Mouse (Mus musculus) intestine, embryonic 14.5 days (tissue): Measurements from ENCODE around the gene Cpsf4l. TPM values are rescaled to one million over a fixed set of nuclear protein-coding genes. Genes with fewer than 3 reads are reported as not detected.

ENCODE experiments used
- ATAC-seq: fragments of 200-750 bp; cut with Nextera tagmentation; replicated peaks from 2 replicates; pipeline ENCODE4 v1.8.0; 2017; ENCODE audit warnings: low read depth, moderate number of reproducible peaks, moderate TSS enrichment, moderate library complexity; ENCODE audit not compliant: low FRiP score, low TSS enrichment
- DNase-seq: peaks from one replicate; pipeline ENCODE4 v3.0.0-alpha.2; 2018; ENCODE audit warnings: low spot score
- H3K27ac ChIP-seq: fragments of 300-500 bp; sonication (generic); 2 replicates; pipeline ENCODE4 v1.5.1; 2014; ENCODE audit warnings: low read depth, mild to moderate bottlenecking, control low read depth
- H3K27me3 ChIP-seq: fragments of 300-500 bp; sonication (generic); replicated peaks from 2 replicates; pipeline ENCODE4 v1.6.1; 2014; ENCODE audit warnings: low read length, control low read depth; ENCODE audit not compliant: control insufficient read depth, insufficient read depth
- H3K36me3 ChIP-seq: fragments of 300-500 bp; sonication (generic); 2 replicates; pipeline ENCODE4 v1.6.1; 2014; ENCODE audit warnings: low read length, control low read depth; ENCODE audit not compliant: control insufficient read depth, insufficient read depth
- H3K4me1 ChIP-seq: fragments of 300-500 bp; sonication (generic); replicated peaks from 2 replicates; pipeline ENCODE4 v1.6.1; 2014; ENCODE audit warnings: low read length, control low read depth, mixed read lengths; ENCODE audit not compliant: control insufficient read depth, insufficient read depth
- H3K4me2 ChIP-seq: fragments of 300-500 bp; sonication (generic); 2 replicates; pipeline ENCODE4 v1.6.1; 2014; ENCODE audit warnings: low read length
- H3K4me3 ChIP-seq: fragments of 300-500 bp; sonication (generic); 2 replicates; pipeline ENCODE4 v1.5.1; 2014; ENCODE audit warnings: low read depth, low read length, control low read depth, mixed read lengths
- H3K9ac ChIP-seq: fragments of 300-500 bp; sonication (generic); 2 replicates; pipeline ENCODE4 v1.6.1; 2014; ENCODE audit warnings: mild to moderate bottlenecking, low read length
- H3K9me3 ChIP-seq: fragments of 300-500 bp; sonication (generic); 2 replicates; pipeline ENCODE4 v1.6.1; 2016; ENCODE audit warnings: low read length, control low read depth; ENCODE audit not compliant: control insufficient read depth
- WGBS: fragments of 180-500 bp; shearing (Covaris S2); extraction: QIAGEN DNeasy Blood & Tissue Kit; methylation state at CpG from one replicate; pipeline ENCODE4 v1.1.7; 2014; 5-methylcytosine and 5-hydroxymethylcytosine counted together
- polyA plus RNA-seq: library from polyadenylated mRNA; unstranded; fragments of >200 nt; fragmentation: Nextera tagmentation; extraction: Ambion mirVana; gene quantifications from 2 replicates; pipeline ENCODE4 v1.2.1, GENCODE M21; 2014

The Cpsf4l gene
- polyA plus RNA-seq, 1 experiment from 2014 or later, result 0.18 TPM

- no peak overlapping the region for H3K4me2 ChIP-seq
- H3K9me3 ChIP-seq, result no peaks in the 10 kb centered on the region
- peaks cover 48% of the 10 kb centered on the region for H3K4me1 ChIP-seq
- H3K36me3 ChIP-seq, result peaks cover 6% of the 10 kb centered on the region
- DNase-seq (no peak), ATAC-seq (no peak)
- H3K27me3 ChIP-seq, result no peaks in the 10 kb centered on the region
- no peak overlapping the region for H3K9ac ChIP-seq
- H3K4me3 ChIP-seq, result no peak overlapping the region
- WGBS, result 76% methylated on average over 8 of the region's 8 CpGs
- no peak overlapping the region for H3K27ac ChIP-seq
Measured at GRCm38 (mm10) chr11:113739213-113739612, 29.4 kb upstream of the Cpsf4l start.

DNA sequence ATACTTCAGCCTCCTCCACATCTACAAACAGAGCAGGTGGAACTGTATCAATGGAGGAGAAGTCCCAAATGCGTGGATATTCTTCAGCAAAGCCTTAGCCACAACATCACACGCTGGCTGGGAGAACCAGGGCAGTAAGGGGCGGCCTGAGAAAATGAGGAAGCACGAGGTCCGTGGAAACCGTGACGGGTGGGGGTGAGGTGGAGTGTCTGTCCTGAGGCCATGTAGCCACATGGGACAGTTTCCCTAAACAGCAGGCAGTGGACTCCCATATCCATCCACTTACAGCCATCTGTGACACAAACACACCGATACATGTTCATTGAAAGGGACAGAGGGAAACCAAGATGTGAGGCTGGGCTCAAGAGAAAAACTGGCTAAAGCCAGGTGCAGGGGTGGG lies 28.1 kb upstream of the Cpsf4l start:
- H3K27ac ChIP-seq, result no peak overlapping the region
- WGBS, result 82% methylated on average over 8 of the region's 8 CpGs

DNA sequence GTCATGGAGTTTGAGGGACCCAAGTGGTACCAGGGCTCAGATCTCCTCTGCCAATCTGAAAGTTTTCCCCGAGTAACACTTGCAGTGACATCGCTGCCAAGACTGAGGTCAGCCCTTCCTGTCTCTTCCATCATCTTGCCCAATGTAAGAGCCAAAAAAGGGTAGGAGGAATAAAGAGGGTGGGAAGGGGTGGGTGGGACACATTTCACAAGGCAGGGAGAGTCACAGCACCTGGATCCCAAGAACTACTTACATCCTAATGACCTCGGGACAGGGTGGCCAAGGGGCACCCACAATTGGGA lies 27.7 kb upstream of the Cpsf4l start:
- peaks cover 64% of the 10 kb centered on the region for H3K4me1 ChIP-seq
- H3K9ac ChIP-seq, result no peak overlapping the region
- no peak for DNase-seq
- H3K27ac ChIP-seq, result no peak overlapping the region
- H3K4me3 ChIP-seq, result no peak overlapping the region
- no peak overlapping the region for H3K4me2 ChIP-seq
- H3K27me3 ChIP-seq, result no peaks in the 10 kb centered on the region
- WGBS, result 75% methylated on average over 3 of the region's 3 CpGs
- H3K9me3 ChIP-seq, result no peaks in the 10 kb centered on the region
- no peaks in the 10 kb centered on the region; the same call in 1 of the 2 replicates for H3K36me3 ChIP-seq
- ATAC-seq, result no peak

More for the DNA sequence above, 28.1 kb upstream of the Cpsf4l start:
- Histone ChIP-seq H3K4me2 (no peak overlapping the region), H3K4me3 (no peak overlapping the region), H3K36me3 (peaks cover 4% of the 10 kb centered on the region), H3K9ac (no peak overlapping the region), H3K4me1 (peaks cover 60% of the 10 kb centered on the region), H3K27me3 (no peaks in the 10 kb centered on the region), H3K9me3 (no peaks in the 10 kb centered on the region)
- ATAC-seq, result no peak
- no peak for DNase-seq

- Histone ChIP-seq H3K4me3 (no peak overlapping the region), H3K4me2 (no peak overlapping the region), H3K27ac (no peak overlapping the region), H3K27me3 (no peaks in the 10 kb centered on the region), H3K36me3 (no peaks in the 10 kb centered on the region; the same call in 1 of the 2 replicates), H3K4me1 (peaks cover 64% of the 10 kb centered on the region), H3K9me3 (no peaks in the 10 kb centered on the region), H3K9ac (no peak overlapping the region)
- no peak for ATAC-seq
- no peak for DNase-seq
- WGBS, result 63% methylated on average over 11 of the region's 11 CpGs
Measured at GRCm38 (mm10) chr11:113736848-113737552, 27.2 kb upstream of the Cpsf4l start.

DNA sequence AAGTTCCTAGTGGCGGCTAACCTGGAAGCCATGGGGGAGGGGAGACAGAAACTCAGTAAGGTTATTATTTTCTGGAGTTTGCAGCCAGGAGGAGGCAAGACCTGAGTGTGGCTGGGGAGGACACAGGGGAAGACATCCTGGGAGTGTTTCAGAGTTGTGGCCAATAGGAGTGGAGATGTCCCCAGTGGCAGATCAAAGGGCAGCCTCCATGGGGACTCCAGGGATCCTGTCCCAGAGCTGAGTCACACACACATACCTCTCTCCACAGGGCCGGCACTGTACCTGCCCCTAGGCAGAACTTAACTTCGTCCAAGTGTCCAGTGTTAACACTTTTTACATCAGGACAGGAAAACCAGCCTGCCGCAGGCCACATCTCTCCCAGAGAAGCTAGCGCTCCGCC lies 25.3 kb upstream of the Cpsf4l start:
- Histone ChIP-seq H3K27me3 (no peaks in the 10 kb centered on the region), H3K27ac (peak overlapping the region; percentile 23), H3K9ac (0 out of 2 replicates have a peak overlapping the region, but pooled peaks have one; percentile 17), H3K36me3 (no peaks in the 10 kb centered on the region; the same call in 1 of the 2 replicates), H3K4me3 (no peak overlapping the region), H3K9me3 (no peaks in the 10 kb centered on the region), H3K4me2 (no peak overlapping the region), H3K4me1 (peaks cover 60% of the 10 kb centered on the region)
- DNase-seq (no peak), ATAC-seq (no peak)
- 48% methylated on average over 6 of the region's 6 CpGs for WGBS

DNA sequence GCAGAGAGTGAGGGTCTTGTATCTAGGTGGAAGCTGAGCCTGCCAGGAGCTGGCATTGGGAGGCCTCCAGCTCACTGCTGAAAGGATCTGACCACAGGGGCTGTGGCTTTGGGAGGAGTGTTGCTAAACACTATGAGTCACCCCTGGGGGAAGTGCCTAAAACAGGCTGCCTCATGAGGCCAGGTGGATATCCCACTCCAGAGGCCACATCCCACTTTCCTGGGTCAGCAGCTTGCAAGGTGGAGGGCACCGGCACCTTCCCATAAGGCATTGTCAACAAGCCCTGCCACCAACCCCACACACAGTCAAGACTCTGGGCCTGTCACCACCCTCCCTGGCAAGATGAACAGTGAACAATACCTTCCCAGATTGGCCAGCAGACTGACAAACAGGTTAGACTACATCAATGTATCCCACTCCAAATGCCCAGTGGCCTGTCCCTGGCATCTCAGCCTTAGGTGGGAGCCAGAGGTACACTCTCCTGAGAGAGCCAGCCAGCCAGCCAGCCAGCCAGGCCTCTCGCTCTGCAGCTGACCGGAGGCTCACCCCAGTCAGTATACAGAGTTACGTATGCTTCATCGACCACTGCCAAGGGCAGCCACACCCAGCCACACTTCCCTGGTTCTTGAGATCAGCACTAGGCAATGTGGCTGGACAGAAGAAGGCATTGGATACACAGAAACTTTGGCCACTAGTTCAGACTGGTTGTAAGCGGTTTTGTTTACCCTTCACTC lies 24.0 kb upstream of the Cpsf4l start:
- 51% methylated on average over 6 of the region's 6 CpGs for WGBS
- Histone ChIP-seq H3K36me3 (peaks cover 10% of the 10 kb centered on the region), H3K9ac (no peak overlapping the region), H3K4me1 (peaks cover 48% of the 10 kb centered on the region), H3K4me3 (no peak overlapping the region), H3K9me3 (no peaks in the 10 kb centered on the region), H3K4me2 (0 out of 2 replicates have a peak overlapping the region, but pooled peaks have one; percentile 18), H3K27ac (peak overlapping the region; percentile 73), H3K27me3 (no peaks in the 10 kb centered on the region)
- DNase-seq, result peak; percentile 62
- peak; percentile 57 for ATAC-seq

GRCm38 (mm10) chr11:113731945-113732612 lies 22.3 kb upstream of the Cpsf4l start:
- peaks cover 39% of the 10 kb centered on the region for H3K4me1 ChIP-seq
- no peaks in the 10 kb centered on the region for H3K27me3 ChIP-seq
- H3K4me3 ChIP-seq, result no peak overlapping the region
- WGBS, result 92% methylated on average over 10 of the region's 10 CpGs
- DNase-seq, result no peak
- no peak for ATAC-seq
- no peaks in the 10 kb centered on the region for H3K9me3 ChIP-seq
- H3K9ac ChIP-seq, result no peak overlapping the region
- H3K36me3 ChIP-seq, result peaks cover 28% of the 10 kb centered on the region
- no peak overlapping the region for H3K27ac ChIP-seq
- H3K4me2 ChIP-seq, result no peak overlapping the region

DNA sequence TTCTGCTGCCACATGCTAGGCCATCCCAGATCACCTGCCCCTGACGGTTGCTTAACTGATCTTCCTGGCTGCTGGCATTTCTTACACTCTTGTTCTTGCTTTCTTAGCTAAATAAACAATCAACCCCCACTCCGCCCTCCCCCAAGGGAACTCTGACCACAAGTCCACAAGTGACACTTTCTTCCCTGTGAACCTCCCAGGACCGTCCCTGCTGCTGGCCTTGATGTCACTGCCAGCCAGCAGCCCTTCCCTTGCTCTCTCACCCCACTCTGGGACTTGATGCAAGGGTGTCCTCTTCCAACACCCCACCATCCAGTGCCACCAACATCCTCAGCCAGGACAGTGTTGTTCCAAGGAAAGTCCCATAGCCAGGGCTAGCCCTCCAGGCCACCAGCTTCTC lies 21.1 kb upstream of the Cpsf4l start:
- H3K9me3 ChIP-seq, result no peaks in the 10 kb centered on the region
- H3K9ac ChIP-seq, result no peak overlapping the region
- peaks cover 40% of the 10 kb centered on the region for H3K36me3 ChIP-seq
- ATAC-seq (no peak), DNase-seq (no peak)
- 66% methylated on average over 3 of the region's 3 CpGs for WGBS
- H3K4me2 ChIP-seq, result no peak overlapping the region
- no peaks in the 10 kb centered on the region for H3K27me3 ChIP-seq
- peaks cover 32% of the 10 kb centered on the region for H3K4me1 ChIP-seq
- no peak overlapping the region for H3K27ac ChIP-seq
- H3K4me3 ChIP-seq, result no peak overlapping the region
